ENCODE assay signal across 31 mouse cellular contexts in the genomic region with DNA sequence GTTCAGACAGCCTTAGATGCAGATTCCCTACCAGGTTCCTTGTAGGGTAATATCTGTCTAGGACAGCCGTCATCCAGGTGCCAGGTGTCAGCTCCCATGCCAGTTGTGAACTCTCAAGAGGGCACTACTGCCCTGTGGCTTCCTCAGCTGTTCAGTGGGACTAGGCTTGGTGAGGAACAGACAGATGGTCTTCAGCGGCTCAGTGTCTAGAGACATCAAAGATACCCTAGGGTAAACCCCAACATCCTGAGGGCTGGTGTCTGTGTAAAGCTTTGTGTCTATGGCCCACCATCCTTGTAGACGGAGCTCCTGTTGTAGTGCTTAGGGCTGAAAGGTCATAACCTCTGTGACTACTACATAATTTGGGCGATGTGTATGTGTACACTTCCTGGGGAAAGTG. TPM values are rescaled to one million over a fixed set of nuclear protein-coding genes. Genes with fewer than 3 reads are reported as not detected.
DNase-seq lines count a peak whose midpoint lies in the region; ATAC-seq lines count a peak whose summit lies in the region.
"Had no signal": no experiment of that assay in that cellular context is flagged by ENCODE, and none has a peak within 500 bp of the region (broad histone marks: within the 10 kb centered on the region; RNA-seq: fewer than 3 reads in every experiment).

No protein-coding gene starts in this region.

- peak; percentile 53 for DNase-seq in midbrain, embryonic 11.5 days (ENCODE audit: low spot score, missing footprints)
- peak; percentile 57 for DNase-seq in naive thymus-derived CD4-positive, alpha-beta T cell, adult 2 months (ENCODE audit: low read depth)
- peak; percentile 56 for DNase-seq in thymus, postnatal 14 days
- DNase-seq in layer of hippocampus, adult 8-10 months (ENCODE audit: low spot score in 2 of 2), result no peak
- DNase-seq in layer of hippocampus, postnatal 36 days, result no peak
- DNase-seq: adrenal gland, adult 2 months; adrenal gland, postnatal 36 days; cerebellum, adult 9-10 months; embryo, embryonic 11 days; forebrain, postnatal 0 days; heart, adult 2 months; heart, postnatal 14 days; kidney, adult 18-20 months; kidney, postnatal 25 days; left cerebral cortex, postnatal 4 days; liver, embryonic 13.5 days; lung, adult 18-20 months; right cerebral cortex, postnatal 4 days had no signal

- H3K4me2 ChIP-seq in midbrain, embryonic 11.5 days, result no peak overlapping the region
- no peak overlapping the region for H3K4me2 ChIP-seq in midbrain, embryonic 15.5 days
- H3K4me2 ChIP-seq: embryonic facial prominence, embryonic 12.5 days; forebrain, embryonic 12.5 days; hindbrain, embryonic 15.5 days; kidney, embryonic 15.5 days; limb, embryonic 15.5 days; liver, embryonic 13.5 days; neural tube, embryonic 13.5 days had no signal

- no peak overlapping the region for H3K4me3 ChIP-seq in midbrain, embryonic 11.5 days (ENCODE audit: low read depth, low read length)
- H3K4me3 ChIP-seq in midbrain, embryonic 15.5 days, result no peak overlapping the region
- H3K4me3 ChIP-seq: embryonic facial prominence, embryonic 12.5 days; forebrain, embryonic 12.5 days; heart, adult 2 months; hindbrain, embryonic 10.5 days; hindbrain, embryonic 15.5 days; kidney, embryonic 15.5 days; limb, embryonic 15.5 days; liver, embryonic 13.5 days; neural tube, embryonic 13.5 days had no signal

- peaks cover 3% of the 10 kb centered on the region; the same call in 1 of the 2 replicates for H3K4me1 ChIP-seq in midbrain, embryonic 11.5 days (ENCODE audit: control insufficient read depth, insufficient read depth, low read length)
- H3K4me1 ChIP-seq in midbrain, embryonic 15.5 days, result 0 out of 2 replicates have a peak, but pooled peaks cover 4% of the 10 kb centered on the region
- H3K4me1 ChIP-seq: liver, embryonic 13.5 days had no signal

- no peak for ATAC-seq in midbrain, embryonic 11.5 days (ENCODE audit: low FRiP score)
- no peak for ATAC-seq in midbrain, embryonic 15.5 days (replicated peaks)
- ATAC-seq in erythroid progenitor cell, adult 5-6 weeks (replicated peaks; ENCODE audit: low FRiP score, poor library complexity, severe bottlenecking), result no peak
- ATAC-seq: activated CD4-positive, CD25-positive, alpha-beta regulatory T cell, adult 4 months; forebrain, postnatal 0 days; lung, postnatal 0 days; midbrain, embryonic 16.5 days had no signal

- H3K27me3 ChIP-seq in midbrain, embryonic 11.5 days (ENCODE audit: control insufficient read depth, insufficient read depth, low read length), result no peaks in the 10 kb centered on the region; the same call in 1 of the 2 replicates
- no peaks in the 10 kb centered on the region for H3K27me3 ChIP-seq in midbrain, embryonic 15.5 days (replicated peaks)
- H3K27me3 ChIP-seq: embryonic facial prominence, embryonic 12.5 days; limb, embryonic 15.5 days had no signal

- H3K9ac ChIP-seq in midbrain, embryonic 11.5 days (ENCODE audit: low read length), result no peak overlapping the region
- no peak overlapping the region for H3K9ac ChIP-seq in midbrain, embryonic 15.5 days
- H3K9ac ChIP-seq: embryonic facial prominence, embryonic 12.5 days; forebrain, embryonic 12.5 days; forebrain, postnatal 0 days; hindbrain, embryonic 15.5 days; kidney, embryonic 15.5 days; limb, embryonic 15.5 days; liver, embryonic 13.5 days; neural tube, embryonic 13.5 days had no signal

- H3K36me3 ChIP-seq in midbrain, embryonic 11.5 days (ENCODE audit: control insufficient read depth, insufficient read depth, low read length), result no peaks in the 10 kb centered on the region
- H3K36me3 ChIP-seq in midbrain, embryonic 15.5 days (replicated peaks), result no peaks in the 10 kb centered on the region
- H3K36me3 ChIP-seq: embryonic facial prominence, embryonic 12.5 days; forebrain, embryonic 12.5 days; hindbrain, embryonic 10.5 days; hindbrain, embryonic 15.5 days; kidney, embryonic 15.5 days; limb, embryonic 15.5 days; liver, embryonic 13.5 days; neural tube, embryonic 13.5 days had no signal

- H3K9me3 ChIP-seq in midbrain, embryonic 11.5 days (ENCODE audit: control insufficient read depth, low read length), result no peaks in the 10 kb centered on the region
- no peaks in the 10 kb centered on the region for H3K9me3 ChIP-seq in midbrain, embryonic 15.5 days
- H3K9me3 ChIP-seq: embryonic facial prominence, embryonic 12.5 days; forebrain, embryonic 12.5 days; hindbrain, embryonic 10.5 days; hindbrain, embryonic 15.5 days; kidney, embryonic 15.5 days; limb, embryonic 15.5 days; liver, embryonic 13.5 days; neural tube, embryonic 13.5 days had no signal

- H3K27ac ChIP-seq in midbrain, embryonic 11.5 days (ENCODE audit: low read depth, low read length), result no peak overlapping the region
- H3K27ac ChIP-seq in midbrain, embryonic 15.5 days, result no peak overlapping the region
- H3K27ac ChIP-seq: embryonic facial prominence, embryonic 12.5 days; forebrain, embryonic 12.5 days; heart, adult 2 months; hindbrain, embryonic 10.5 days; hindbrain, embryonic 15.5 days; kidney, embryonic 15.5 days; limb, embryonic 15.5 days; liver, embryonic 13.5 days; neural tube, embryonic 13.5 days; stomach, postnatal 0 days had no signal

- 86% methylated on average over 4 of the region's 4 CpGs for WGBS in midbrain, embryonic 11.5 days
- WGBS in midbrain, embryonic 15.5 days, result 85% methylated on average over 4 of the region's 4 CpGs

RNA-seq across cellular contexts. Expression of a gene that starts 4.1 kb away (rescaled TPM):
- 10.5 and 10.7 TPM in 2 replicates for polyA plus RNA-seq in midbrain, embryonic 11.5 days (2014; fragmentation: Nextera tagmentation; extraction: Ambion mirVana)
- polyA plus RNA-seq in midbrain, embryonic 15.5 days (2015; fragmentation: Nextera tagmentation; extraction: Ambion mirVana), result 14.1 and 16.7 TPM in 2 replicates
- total RNA-seq in layer of hippocampus, adult 8-10 months (2022), result 10 to 100 TPM in 3 of 4 experiments, 1 to 10 TPM in 1; 9.0 to 14.8 (median 12.3) TPM
- total RNA-seq in layer of hippocampus, postnatal 36 days (2021), result 10 to 100 TPM in 1 of 2 experiments, 1 to 10 TPM in 1; 9.2 to 10.2 TPM
- total RNA-seq in erythroid progenitor cell, adult 5-6 weeks (2015; ENCODE audit: low replicate concordance), result 2.2 and 6.7 TPM in 2 replicates
- 1.2 and 4.4 TPM in 2 replicates for total RNA-seq in erythroid progenitor cell, adult 5-6 weeks (2017; ENCODE audit: low replicate concordance)

RNA-seq across cellular contexts. Expression of a gene that starts 24.3 kb away (rescaled TPM):
- 5.2 and 5.6 TPM in 2 replicates for polyA plus RNA-seq in midbrain, embryonic 11.5 days (2014; fragmentation: Nextera tagmentation; extraction: Ambion mirVana)
- 7.3 and 8.2 TPM in 2 replicates for polyA plus RNA-seq in midbrain, embryonic 15.5 days (2015; fragmentation: Nextera tagmentation; extraction: Ambion mirVana)
- 1 to 10 TPM; 6.8 to 8.4 (median 7.9) TPM for total RNA-seq in layer of hippocampus, adult 8-10 months (2022)
- total RNA-seq in layer of hippocampus, postnatal 36 days (2021), result 1 to 10 TPM; 6.2 to 8.7 TPM
- not detected in 2 replicates for total RNA-seq in erythroid progenitor cell, adult 5-6 weeks (2015; ENCODE audit: low replicate concordance)
- 0.53 and 3.0 TPM in 2 replicates for total RNA-seq in erythroid progenitor cell, adult 5-6 weeks (2017; ENCODE audit: low replicate concordance)

Comparison
In these comparisons a context has a peak if more than half of its experiments do, and no peak if none do; other contexts are left out.
1. DNase-seq: peak in midbrain, embryonic 11.5 days (single experiment), naive thymus-derived CD4-positive, alpha-beta T cell, adult 2 months (single experiment) and thymus, postnatal 14 days (single experiment); none in layer of hippocampus, adult 8-10 months (0 of 2) and layer of hippocampus, postnatal 36 days (0 of 2).